Mouse (Mus musculus): ENCODE measurements around the gene Hook1. TPM values are rescaled to one million over a fixed set of nuclear protein-coding genes. Genes with fewer than 3 reads are reported as not detected.

Gene Hook1
- polyA plus RNA-seq (2015; fragmentation: Nextera tagmentation; extraction: Ambion mirVana), result 44.8 and 49.0 TPM in 2 replicates

- peak within 1 kb of the TSS; percentile 68 for H3K9ac ChIP-seq (replicated peaks)
- no peaks in the 10 kb centered on the region for H3K27me3 ChIP-seq
- no peaks in the 10 kb centered on the region for H3K36me3 ChIP-seq
- WGBS, result under 1% methylated on average over 82 of the region's 82 CpGs
- H3K27ac ChIP-seq (replicated peaks), result peak within 1 kb of the TSS; percentile 72
- ATAC-seq (replicated peaks), result peak; percentile 99
- H3K4me2 ChIP-seq (replicated peaks), result peak within 1 kb of the TSS; percentile 69
- peak within 1 kb of the TSS; percentile 78 for H3K4me3 ChIP-seq
- H3K4me1 ChIP-seq, result peaks cover 14% of the 10 kb centered on the region
- H3K9me3 ChIP-seq, result no peaks in the 10 kb centered on the region
Observed at GRCm38 (mm10) chr4:95966928-95967724, at the start of gene Hook1. TSS of gene Hook1 (plus strand) at chr4:95967240.

- H3K4me3 ChIP-seq, result no peak overlapping the region
- ATAC-seq (replicated peaks), result no peak
- peaks cover 11% of the 10 kb centered on the region; the same call in 1 of the 2 replicates for H3K4me1 ChIP-seq
- 74% methylated on average over 6 of the region's 6 CpGs for WGBS
- no peak overlapping the region for H3K4me2 ChIP-seq (replicated peaks)
- no peak overlapping the region for H3K9ac ChIP-seq (replicated peaks)
- H3K9me3 ChIP-seq, result no peaks in the 10 kb centered on the region
- H3K36me3 ChIP-seq, result no peaks in the 10 kb centered on the region
- no peaks in the 10 kb centered on the region for H3K27me3 ChIP-seq
- H3K27ac ChIP-seq (replicated peaks), result no peak overlapping the region
Observed at GRCm38 (mm10) chr4:95917703-95918102, 49.3 kb upstream of the Hook1 start.

DNA sequence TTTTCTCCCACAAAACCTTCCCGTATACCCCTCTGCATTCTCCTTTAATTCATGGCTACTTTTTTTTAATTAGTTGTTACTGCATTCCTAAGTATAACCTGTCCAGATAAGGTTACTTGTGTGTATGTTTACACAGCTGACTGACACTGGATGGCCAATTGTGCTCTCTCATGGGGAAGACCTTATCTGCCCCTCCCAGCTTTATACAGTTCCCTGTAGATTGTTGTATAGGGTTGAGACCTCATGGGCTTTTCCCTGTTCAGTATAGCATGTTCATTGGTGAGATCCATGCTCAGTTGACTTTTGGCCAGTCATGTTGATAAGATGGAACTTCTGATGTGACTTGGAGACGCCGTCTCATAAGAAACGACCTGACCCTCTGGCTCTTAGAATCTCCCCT, 46.6 kb upstream of the Hook1 start:
- no peak overlapping the region for H3K27ac ChIP-seq (replicated peaks)
- no peaks in the 10 kb centered on the region for H3K36me3 ChIP-seq
- no peak overlapping the region for H3K4me2 ChIP-seq (replicated peaks)
- no peaks in the 10 kb centered on the region; the same call in 1 of the 2 replicates for H3K27me3 ChIP-seq
- 91% methylated on average over 4 of the region's 4 CpGs for WGBS
- no peak overlapping the region for H3K9ac ChIP-seq (replicated peaks)
- H3K4me3 ChIP-seq, result no peak overlapping the region
- peaks cover 9% of the 10 kb centered on the region; the same call in 1 of the 2 replicates for H3K4me1 ChIP-seq
- H3K9me3 ChIP-seq, result no peaks in the 10 kb centered on the region
- ATAC-seq (replicated peaks), result no peak

GRCm38 (mm10) chr4:95924210-95925184, 42.5 kb upstream of the Hook1 start:
- Histone ChIP-seq H3K9ac (replicated peaks) (no peak overlapping the region), H3K4me2 (replicated peaks) (no peak overlapping the region), H3K4me1 (no peaks in the 10 kb centered on the region), H3K4me3 (no peak overlapping the region), H3K27me3 (peaks cover 3% of the 10 kb centered on the region; the same call in 1 of the 2 replicates), H3K9me3 (no peaks in the 10 kb centered on the region), H3K27ac (replicated peaks) (no peak overlapping the region), H3K36me3 (no peaks in the 10 kb centered on the region)
- ATAC-seq (replicated peaks), result peak; percentile 76
- WGBS, result 10% methylated on average over 7 of the region's 7 CpGs

GRCm38 (mm10) chr4:95928846-95929245, 38.2 kb upstream of the Hook1 start:
- Histone ChIP-seq H3K4me1 (no peaks in the 10 kb centered on the region), H3K9me3 (no peaks in the 10 kb centered on the region), H3K4me3 (no peak overlapping the region), H3K36me3 (no peaks in the 10 kb centered on the region), H3K27me3 (peaks cover 11% of the 10 kb centered on the region), H3K9ac (replicated peaks) (no peak overlapping the region), H3K4me2 (replicated peaks) (no peak overlapping the region), H3K27ac (replicated peaks) (no peak overlapping the region)
- no peak for ATAC-seq (replicated peaks)
- WGBS, result 85% methylated on average over 1 of the region's 1 CpGs

- peaks cover 11% of the 10 kb centered on the region for H3K27me3 ChIP-seq
- H3K4me2 ChIP-seq (replicated peaks), result no peak overlapping the region
- no peaks in the 10 kb centered on the region for H3K9me3 ChIP-seq
- no peak; the same call in 1 of the 2 replicates for ATAC-seq (replicated peaks)
- H3K27ac ChIP-seq (replicated peaks), result no peak overlapping the region
- WGBS, result 26% methylated on average over 1 of the region's 1 CpGs
- H3K4me1 ChIP-seq, result no peaks in the 10 kb centered on the region
- no peak overlapping the region for H3K9ac ChIP-seq (replicated peaks)
- H3K4me3 ChIP-seq, result no peak overlapping the region
- no peaks in the 10 kb centered on the region for H3K36me3 ChIP-seq
Observed at GRCm38 (mm10) chr4:95929936-95930335, 37.1 kb upstream of the Hook1 start.

DNA sequence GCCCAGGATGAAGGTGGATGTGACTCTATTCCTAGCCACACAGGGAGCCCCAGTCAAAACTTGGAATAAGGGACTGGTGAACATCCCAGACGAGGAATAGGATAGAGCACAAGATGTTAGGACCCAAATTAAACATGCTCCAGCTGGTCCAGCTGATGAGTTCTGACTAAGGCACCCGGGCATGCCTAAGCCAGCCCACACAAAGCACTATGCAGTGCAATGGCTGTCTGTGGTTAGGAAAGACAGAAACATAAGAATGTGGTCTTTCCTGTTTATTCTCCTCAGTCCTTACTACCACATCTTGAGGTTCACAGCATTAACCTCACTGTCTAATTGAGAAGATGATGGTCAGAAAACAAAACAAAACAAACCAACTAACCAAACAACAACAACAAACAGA, 35.7 kb upstream of the Hook1 start:
- no peak overlapping the region for H3K9ac ChIP-seq (replicated peaks)

GRCm38 (mm10) chr4:95933801-95934356, 33.2 kb upstream of the Hook1 start:
- ATAC-seq (replicated peaks), result no peak
- WGBS, result 86% methylated on average over 9 of the region's 9 CpGs
- no peaks in the 10 kb centered on the region for H3K36me3 ChIP-seq
- H3K4me2 ChIP-seq (replicated peaks), result no peak overlapping the region
- no peak overlapping the region for H3K27ac ChIP-seq (replicated peaks)
- peaks cover 8% of the 10 kb centered on the region for H3K27me3 ChIP-seq
- no peaks in the 10 kb centered on the region for H3K4me1 ChIP-seq
- H3K9ac ChIP-seq (replicated peaks), result no peak overlapping the region
- no peaks in the 10 kb centered on the region for H3K9me3 ChIP-seq
- no peak overlapping the region for H3K4me3 ChIP-seq

More for the DNA sequence above, 35.7 kb upstream of the Hook1 start:
- WGBS, result 63% methylated on average over 2 of the region's 2 CpGs
- Histone ChIP-seq H3K27ac (replicated peaks) (no peak overlapping the region), H3K9me3 (no peaks in the 10 kb centered on the region), H3K4me3 (no peak overlapping the region), H3K36me3 (no peaks in the 10 kb centered on the region), H3K27me3 (peaks cover 8% of the 10 kb centered on the region), H3K4me1 (no peaks in the 10 kb centered on the region), H3K4me2 (replicated peaks) (no peak overlapping the region)
- ATAC-seq (replicated peaks), result no peak

GRCm38 (mm10) chr4:95934384-95935035, 32.5 kb upstream of the Hook1 start:
- Histone ChIP-seq H3K36me3 (no peaks in the 10 kb centered on the region), H3K4me2 (replicated peaks) (no peak overlapping the region), H3K4me3 (no peak overlapping the region), H3K27me3 (peaks cover 8% of the 10 kb centered on the region), H3K9ac (replicated peaks) (no peak overlapping the region), H3K27ac (replicated peaks) (no peak overlapping the region), H3K9me3 (no peaks in the 10 kb centered on the region), H3K4me1 (no peaks in the 10 kb centered on the region)
- WGBS, result 46% methylated on average over 4 of the region's 4 CpGs
- ATAC-seq (replicated peaks), result no peak; the same call in 1 of the 2 replicates

- H3K4me3 ChIP-seq, result no peak overlapping the region
- H3K4me2 ChIP-seq (replicated peaks), result no peak overlapping the region
- ATAC-seq (replicated peaks), result no peak
- no peaks in the 10 kb centered on the region for H3K36me3 ChIP-seq
- H3K9me3 ChIP-seq, result no peaks in the 10 kb centered on the region
- H3K4me1 ChIP-seq, result no peaks in the 10 kb centered on the region
- H3K27ac ChIP-seq (replicated peaks), result no peak overlapping the region
- no peaks in the 10 kb centered on the region for H3K27me3 ChIP-seq
- no peak overlapping the region for H3K9ac ChIP-seq (replicated peaks)
- WGBS, result 67% methylated on average over 3 of the region's 3 CpGs
Observed at GRCm38 (mm10) chr4:95938701-95939100, 28.3 kb upstream of the Hook1 start.

DNA sequence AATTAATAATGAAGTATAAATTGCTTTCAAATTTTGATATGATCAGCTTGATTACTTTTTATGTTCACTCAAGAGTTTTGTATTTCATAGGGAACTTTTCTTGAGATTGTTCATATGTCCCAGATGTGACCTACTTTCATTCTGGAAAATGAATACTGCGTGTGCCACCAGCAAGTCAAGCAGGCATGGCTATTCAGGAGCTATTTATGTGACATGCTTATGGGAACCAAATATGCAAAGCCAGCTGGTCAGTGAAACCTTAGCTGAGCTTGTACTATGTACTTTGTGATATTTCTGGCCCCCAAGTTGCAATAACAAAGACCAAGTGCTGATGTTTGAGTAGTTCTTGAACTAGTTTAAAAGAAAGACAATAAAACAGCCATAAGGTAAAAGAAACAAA, 19.1 kb upstream of the Hook1 start:
- H3K9ac ChIP-seq (replicated peaks), result no peak overlapping the region
- no peaks in the 10 kb centered on the region for H3K9me3 ChIP-seq
- H3K4me1 ChIP-seq, result no peaks in the 10 kb centered on the region
- H3K36me3 ChIP-seq, result no peaks in the 10 kb centered on the region
- WGBS, result 86% methylated on average over 1 of the region's 1 CpGs
- no peak overlapping the region for H3K4me2 ChIP-seq (replicated peaks)
- no peak overlapping the region for H3K27ac ChIP-seq (replicated peaks)
- no peaks in the 10 kb centered on the region for H3K27me3 ChIP-seq
- H3K4me3 ChIP-seq, result no peak overlapping the region
- no peak for ATAC-seq (replicated peaks)

Measured in forebrain, embryonic 15.5 days (tissue).